In genomic region chr7:24824452-24824851, GRCm38 (mm10) we compare ENCODE assay signal across 30 mouse cellular contexts. TPM values are rescaled to one million over a fixed set of nuclear protein-coding genes. Genes with fewer than 3 reads are reported as not detected.
"Had no signal": no experiment of that assay in that cellular context is flagged by ENCODE, and none has a peak within 500 bp of the region (broad histone marks: within the 10 kb centered on the region; RNA-seq: fewer than 3 reads in every experiment).

No protein-coding gene starts in this region.

- H3K4me2 ChIP-seq: limb, embryonic 13.5 days; liver, embryonic 13.5 days; midbrain, embryonic 13.5 days; neural tube, embryonic 13.5 days; stomach, embryonic 15.5 days had no signal

- DNase-seq: kidney, adult 2 months; kidney, postnatal 25 days; layer of hippocampus, adult 9-11 months; liver; liver, embryonic 13.5 days; lung, adult 2 months; right cerebral cortex, postnatal 14 days; right cerebral cortex, postnatal 4 days; thymus, postnatal 25 days had no signal

- ATAC-seq: intestine, postnatal 0 days; midbrain, embryonic 13.5 days; midbrain, embryonic 16.5 days had no signal

- H3K27ac ChIP-seq: kidney, postnatal 0 days; layer of hippocampus, adult 2 months; limb, embryonic 10.5 days; limb, embryonic 13.5 days; liver, embryonic 13.5 days; midbrain, embryonic 10.5 days; midbrain, embryonic 13.5 days; neural tube, embryonic 13.5 days; stomach, embryonic 15.5 days had no signal

- H3K4me3 ChIP-seq: layer of hippocampus, adult 2 months; limb, embryonic 10.5 days; limb, embryonic 13.5 days; liver, embryonic 13.5 days; midbrain, embryonic 10.5 days; midbrain, embryonic 13.5 days; myocyte; neural tube, embryonic 13.5 days; stomach, embryonic 15.5 days had no signal

- H3K9ac ChIP-seq: limb, embryonic 13.5 days; liver, embryonic 13.5 days; midbrain, embryonic 13.5 days; neural tube, embryonic 13.5 days; stomach, embryonic 15.5 days had no signal

- H3K9me3 ChIP-seq: limb, embryonic 10.5 days; limb, embryonic 13.5 days; liver, embryonic 13.5 days; midbrain, embryonic 10.5 days; midbrain, embryonic 13.5 days; neural tube, embryonic 13.5 days; stomach, embryonic 15.5 days had no signal

- H3K4me1 ChIP-seq: limb, embryonic 10.5 days; limb, embryonic 13.5 days; liver, embryonic 13.5 days; midbrain, embryonic 10.5 days; midbrain, embryonic 13.5 days; neural tube, embryonic 13.5 days; stomach, embryonic 15.5 days had no signal

- H3K36me3 ChIP-seq: limb, embryonic 10.5 days; limb, embryonic 13.5 days; liver, embryonic 13.5 days; midbrain, embryonic 10.5 days; midbrain, embryonic 13.5 days; neural tube, embryonic 13.5 days; stomach, embryonic 15.5 days had no signal

- H3K27me3 ChIP-seq: liver, embryonic 13.5 days; midbrain, embryonic 13.5 days; neural tube, embryonic 13.5 days; stomach, embryonic 15.5 days had no signal

RNA-seq across cellular contexts. Expression of gene Lypd4, which starts 45.3 kb away (rescaled TPM):
- total RNA-seq: layer of hippocampus, adult 2 months; layer of hippocampus, postnatal 25 days; left cerebral cortex, adult 18-20 months; left cerebral cortex, postnatal 25 days; monocyte, adult 5-6 weeks; neutrophil, adult 5-6 weeks had no signal
- polyA plus RNA-seq: intestine, postnatal 0 days; kidney, embryonic 14.5 days; kidney, postnatal 0 days; large intestine, adult 2 months; limb, embryonic 10.5 days; limb, embryonic 13.5 days; liver, embryonic 13.5 days; liver, embryonic 16.5 days; lung, adult 2 months; lung, embryonic 16.5 days; midbrain, embryonic 10.5 days; midbrain, embryonic 13.5 days; myocyte; neural tube, embryonic 13.5 days; stomach, embryonic 15.5 days; thymus, postnatal 0 days had no signal

RNA-seq across cellular contexts. Expression of gene Dmrtc2, which starts 45.4 kb away (rescaled TPM):
- total RNA-seq: layer of hippocampus, adult 2 months; layer of hippocampus, postnatal 25 days; left cerebral cortex, adult 18-20 months; left cerebral cortex, postnatal 25 days; monocyte, adult 5-6 weeks; neutrophil, adult 5-6 weeks had no signal
- polyA plus RNA-seq: intestine, postnatal 0 days; kidney, adult 2 months; kidney, embryonic 14.5 days; large intestine, adult 2 months; limb, embryonic 10.5 days; limb, embryonic 13.5 days; liver, embryonic 13.5 days; liver, embryonic 16.5 days; lung, adult 2 months; lung, embryonic 16.5 days; midbrain, embryonic 10.5 days; midbrain, embryonic 13.5 days; myocyte; neural tube, embryonic 13.5 days; stomach, embryonic 15.5 days had no signal

RNA-seq across cellular contexts. Expression of gene Ceacam10, which starts 47.4 kb away (rescaled TPM):
- total RNA-seq: layer of hippocampus, adult 2 months; layer of hippocampus, postnatal 25 days; left cerebral cortex, adult 18-20 months; left cerebral cortex, postnatal 25 days; monocyte, adult 5-6 weeks had no signal
- polyA plus RNA-seq: kidney, adult 2 months; lung, embryonic 16.5 days; midbrain, embryonic 10.5 days; midbrain, embryonic 13.5 days; myocyte had no signal
